Mouse (Mus musculus) liver, embryonic 13.5 days (tissue): ENCODE measurements around the gene Apol9b. TPM values are rescaled to one million over a fixed set of nuclear protein-coding genes. Genes with fewer than 3 reads are reported as not detected.
"Not testable (repeated sequence)": the region's sequence is repeated elsewhere in the genome, so short reads cannot be mapped to it uniquely, and the experiment has no call there.

Experiments
- ATAC-seq: fragments of 200-750 bp; cut with Nextera tagmentation; 2 replicates; pipeline ENCODE4 v1.8.0; 2017; ENCODE audit warnings: low read depth, mild to moderate bottlenecking, moderate number of reproducible peaks, moderate library complexity
- DNase-seq: peaks from one replicate; pipeline ENCODE4 v3.0.0; 2022
- H3K27ac ChIP-seq: fragments of 300-500 bp; sonication (generic); 2 replicates; pipeline ENCODE4 v1.5.1; 2015; ENCODE audit warnings: moderate library complexity, mild to moderate bottlenecking, inconsistent platforms
- H3K27me3 ChIP-seq: fragments of 300-500 bp; sonication (generic); 2 replicates; pipeline ENCODE4 v1.6.1; 2015; ENCODE audit warnings: mild to moderate bottlenecking, inconsistent platforms
- H3K36me3 ChIP-seq: fragments of 300-500 bp; sonication (generic); 2 replicates; pipeline ENCODE4 v1.6.1; 2015; ENCODE audit warnings: mild to moderate bottlenecking, inconsistent platforms
- H3K4me1 ChIP-seq: fragments of 300-500 bp; sonication (generic); replicated peaks from 2 replicates; pipeline ENCODE4 v1.6.1; 2015; ENCODE audit warnings: inconsistent platforms
- H3K4me2 ChIP-seq: fragments of 300-500 bp; sonication (generic); 2 replicates; pipeline ENCODE4 v1.6.1; 2015; ENCODE audit warnings: inconsistent platforms, mild to moderate bottlenecking, moderate library complexity
- H3K4me3 ChIP-seq: fragments of 300-500 bp; sonication (generic); replicated peaks from 2 replicates; pipeline ENCODE4 v1.5.1; 2015; ENCODE audit warnings: mild to moderate bottlenecking, inconsistent platforms
- H3K9ac ChIP-seq: fragments of 300-500 bp; sonication (generic); 2 replicates; pipeline ENCODE4 v1.6.1; 2015; ENCODE audit warnings: mild to moderate bottlenecking, inconsistent platforms
- H3K9me3 ChIP-seq: fragments of 300-500 bp; sonication (generic); replicated peaks from 2 replicates; pipeline ENCODE4 v1.6.1; 2016; ENCODE audit warnings: inconsistent platforms
- WGBS: fragments of 180-500 bp; shearing (Covaris S2); methylation state at CpG from one replicate; pipeline ENCODE4 v1.1.7; 2015; ENCODE audit not compliant: insufficient replicate concordance; 5-methylcytosine and 5-hydroxymethylcytosine counted together
- polyA plus RNA-seq: library from polyadenylated mRNA; unstranded; fragments of >200 nt; fragmentation: Nextera tagmentation; extraction: Ambion mirVana; gene quantifications from 2 replicates; pipeline ENCODE4 v1.2.1, GENCODE M21; 2015

Apol9b gene
- polyA plus RNA-seq, 1 experiment from 2014 or later: not detected

DNA sequence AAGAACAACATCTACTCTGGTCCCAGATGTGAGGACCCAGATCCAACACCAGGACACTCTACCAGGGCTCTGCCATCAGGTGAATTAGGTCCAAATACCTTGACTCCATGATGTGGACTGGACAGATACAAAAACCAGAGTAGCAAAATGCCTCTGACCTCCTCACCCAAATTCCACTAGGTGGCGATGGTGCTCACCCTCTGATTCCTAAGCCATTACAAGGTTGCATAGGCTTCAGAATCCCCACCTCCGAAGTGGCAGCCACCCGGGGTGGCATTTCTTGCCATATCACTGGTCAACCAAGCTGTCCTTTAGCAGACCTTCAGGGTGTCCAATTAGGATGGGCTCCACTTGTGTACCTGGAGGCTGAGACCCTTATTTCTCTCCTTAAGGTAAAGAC is 1.7 kb upstream of the Apol9b start:
- ATAC-seq: 0 out of 2 replicates have a peak, but pooled peaks have one; percentile 20
- 0% methylated on average over 3 of the region's 3 CpGs for WGBS
- DNase-seq: not testable (repeated sequence)

DNA sequence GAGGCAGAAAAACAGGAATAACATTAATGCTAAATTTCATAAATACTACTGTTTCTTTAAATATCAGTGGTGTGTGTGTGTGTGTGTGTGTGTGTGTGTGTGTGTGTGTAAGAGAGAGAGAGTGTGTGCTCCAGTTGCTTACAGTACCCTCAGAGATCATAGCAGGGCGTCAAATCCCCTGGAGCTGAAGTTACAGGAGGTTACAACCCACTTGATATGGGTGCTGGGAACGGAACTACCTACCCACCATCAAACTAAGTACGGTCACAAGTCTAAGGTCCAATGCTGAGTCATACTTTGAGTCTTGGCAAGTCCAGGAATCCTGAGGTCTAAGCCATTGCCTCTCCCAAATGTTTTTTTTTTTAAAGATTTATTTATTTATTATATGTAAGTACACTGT is 1.1 kb upstream of the Apol9b start:
- H3K9me3 ChIP-seq, ATAC-seq, H3K36me3 ChIP-seq, H3K4me3 ChIP-seq, DNase-seq, H3K27ac ChIP-seq, H3K27me3 ChIP-seq, H3K4me1 ChIP-seq, H3K9ac ChIP-seq, H3K4me2 ChIP-seq: not testable (repeated sequence)
- 61% methylated on average over 3 of the region's 3 CpGs for WGBS

More for the DNA sequence above, 1.7 kb upstream of the Apol9b start:
- not testable (repeated sequence) for H3K36me3 ChIP-seq, H3K9me3 ChIP-seq, H3K9ac ChIP-seq, H3K27ac ChIP-seq, H3K27me3 ChIP-seq, H3K4me3 ChIP-seq, H3K4me1 ChIP-seq, H3K4me2 ChIP-seq

DNA sequence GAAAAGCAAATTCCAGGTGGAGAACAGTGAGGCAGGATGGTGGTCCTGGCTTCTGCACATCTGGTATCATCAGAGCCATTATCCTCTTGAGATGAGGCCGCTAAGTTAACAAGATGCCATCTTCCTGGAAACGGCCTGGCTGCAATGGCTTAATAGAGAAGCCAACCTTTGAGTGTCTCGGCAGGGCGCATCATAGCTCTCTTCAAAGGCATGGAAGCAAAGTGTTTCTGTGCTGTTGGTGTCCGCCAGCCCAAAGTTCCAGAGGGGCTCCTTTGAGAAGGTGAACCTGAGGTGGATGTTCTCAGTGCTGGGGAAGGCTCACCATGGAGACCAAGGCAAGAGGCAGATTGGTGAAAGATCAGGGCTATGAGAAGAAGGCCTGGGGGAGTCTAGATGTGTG is 2.8 kb downstream of the Apol9b start:
- H3K9ac ChIP-seq: no peak overlapping the region
- no peak overlapping the region for H3K27ac ChIP-seq
- DNase-seq (no peak), ATAC-seq (no peak)
- no peaks in the 10 kb centered on the region for H3K9me3 ChIP-seq
- no peak overlapping the region for H3K4me3 ChIP-seq
- no peaks in the 10 kb centered on the region for H3K4me1 ChIP-seq
- no peaks in the 10 kb centered on the region for H3K36me3 ChIP-seq
- 70% methylated on average over 5 of the region's 5 CpGs for WGBS
- no peak overlapping the region for H3K4me2 ChIP-seq
- no peaks in the 10 kb centered on the region for H3K27me3 ChIP-seq

DNA sequence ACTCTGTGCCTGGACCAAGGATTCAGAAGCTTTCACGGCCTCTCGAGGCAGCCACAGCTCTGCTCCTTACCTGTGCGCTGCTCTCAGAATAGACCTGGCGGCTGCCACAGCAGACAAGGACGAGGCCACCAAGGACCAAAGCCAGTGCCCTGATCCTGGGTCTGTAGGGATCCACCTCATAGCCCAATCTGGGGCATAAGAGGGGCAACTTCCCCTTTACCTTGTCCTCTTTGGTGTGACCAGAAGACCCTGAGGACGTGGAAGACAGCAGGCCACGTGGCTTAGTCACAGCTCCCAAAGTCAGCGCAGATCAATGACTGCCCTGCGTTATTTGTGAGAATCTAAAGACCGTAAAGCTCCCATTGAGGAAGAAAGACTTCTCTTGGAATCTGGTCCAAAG is 4.0 kb downstream of the Apol9b start:
- 69% methylated on average over 10 of the region's 10 CpGs for WGBS
- not testable (repeated sequence) for H3K9ac ChIP-seq, H3K4me1 ChIP-seq, ATAC-seq, DNase-seq, H3K27ac ChIP-seq, H3K4me2 ChIP-seq, H3K27me3 ChIP-seq, H3K4me3 ChIP-seq, H3K9me3 ChIP-seq, H3K36me3 ChIP-seq

DNA sequence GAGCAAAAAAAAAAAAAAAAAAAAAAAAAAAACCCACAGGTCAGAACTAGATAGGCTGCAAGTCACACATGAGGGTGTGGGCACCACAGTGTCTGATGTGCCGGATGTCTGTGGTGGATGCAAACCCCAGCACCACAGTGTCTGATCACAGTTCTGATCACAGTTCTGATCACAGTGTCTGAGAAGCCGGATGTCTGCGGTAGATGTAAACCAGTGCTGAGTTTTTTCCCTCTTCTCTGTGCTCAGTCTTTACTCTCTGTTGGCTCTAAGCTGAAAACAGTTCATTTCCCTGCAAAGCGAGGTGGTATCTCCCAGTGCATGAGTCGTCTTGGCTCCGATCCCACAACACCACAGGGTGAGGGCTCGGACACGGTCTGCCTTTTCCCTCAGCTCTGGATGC is 4.5 kb downstream of the Apol9b start:
- H3K4me2 ChIP-seq, H3K27ac ChIP-seq, H3K9ac ChIP-seq, H3K27me3 ChIP-seq, DNase-seq, ATAC-seq, H3K4me3 ChIP-seq, H3K9me3 ChIP-seq, H3K36me3 ChIP-seq, H3K4me1 ChIP-seq: not testable (repeated sequence)
- 52% methylated on average over 8 of the region's 8 CpGs for WGBS

DNA sequence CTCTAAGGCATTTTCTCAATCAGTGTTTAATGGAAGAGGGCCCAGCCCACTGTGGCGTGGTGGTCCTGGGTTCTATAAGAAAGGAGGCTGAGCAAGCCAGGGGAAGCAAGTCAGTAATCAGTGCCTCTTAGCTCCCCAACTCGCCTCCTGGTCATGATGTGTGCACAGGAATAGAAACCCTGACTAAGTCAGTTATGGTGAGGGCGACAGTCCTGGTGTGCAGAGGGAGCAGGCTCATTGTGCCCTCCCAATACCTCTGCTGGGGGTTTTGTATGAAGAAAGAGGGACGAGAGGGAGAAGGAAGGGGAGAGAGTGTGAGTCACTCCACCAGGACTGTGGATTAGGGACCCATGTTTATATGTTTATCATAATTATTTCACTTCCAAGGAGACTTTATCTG is 5.1 kb downstream of the Apol9b start:
- 42% methylated on average over 4 of the region's 4 CpGs for WGBS
- not testable (repeated sequence) for DNase-seq, H3K9me3 ChIP-seq

DNA sequence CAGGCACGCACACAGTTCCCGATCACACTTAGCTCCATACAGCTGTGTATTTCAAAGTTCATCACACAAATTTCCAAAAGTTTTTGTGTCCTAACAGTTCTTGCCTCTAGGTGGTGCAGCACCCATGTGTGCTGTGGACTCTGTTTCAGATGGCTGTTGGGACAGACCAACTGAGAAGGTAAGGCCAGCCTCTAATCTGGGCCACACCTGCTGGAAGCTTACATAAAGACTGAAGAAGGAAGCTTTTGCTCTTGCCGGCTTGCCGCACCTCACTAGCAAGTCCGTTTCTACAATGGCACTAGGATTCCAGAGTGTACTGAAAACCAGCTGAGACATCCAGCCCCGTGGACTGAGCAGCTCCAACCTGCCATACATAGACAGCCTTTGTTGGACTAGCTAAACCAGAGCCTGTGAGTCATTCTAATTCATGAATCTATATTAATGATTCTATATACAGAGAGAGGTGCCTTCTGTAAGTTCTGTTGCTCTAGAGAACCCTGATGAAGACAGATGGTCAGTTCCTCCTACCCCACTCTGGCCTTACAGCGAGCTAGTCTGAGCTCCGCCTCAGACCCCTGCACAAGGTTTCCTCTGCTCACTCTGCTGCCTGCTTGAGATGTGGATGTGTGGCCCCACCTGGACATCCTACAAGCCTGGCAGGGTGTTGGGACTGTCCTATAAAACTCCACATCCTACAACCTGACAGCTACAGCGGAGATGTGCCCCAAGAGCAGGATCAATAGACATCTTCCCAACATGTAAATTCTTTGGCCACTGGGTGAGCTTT is 11.9 kb downstream of the Apol9b start:
- H3K27ac ChIP-seq: no peak overlapping the region
- peaks cover 12% of the 10 kb centered on the region for H3K36me3 ChIP-seq
- 66% methylated on average over 9 of the region's 9 CpGs for WGBS
- no peak for DNase-seq
- H3K9me3 ChIP-seq: no peaks in the 10 kb centered on the region
- no peak overlapping the region for H3K4me3 ChIP-seq
- H3K27me3 ChIP-seq: no peaks in the 10 kb centered on the region; the same call in none of the 2 replicates
- peak; percentile 58; the same call in 1 of the 2 replicates for ATAC-seq
- no peaks in the 10 kb centered on the region; the same call in 1 of the 2 replicates for H3K4me1 ChIP-seq
- no peak overlapping the region for H3K9ac ChIP-seq
- no peak overlapping the region for H3K4me2 ChIP-seq

More for the DNA sequence above, 5.1 kb downstream of the Apol9b start:
- not testable (repeated sequence) for H3K27ac ChIP-seq, H3K4me1 ChIP-seq, H3K36me3 ChIP-seq, H3K4me3 ChIP-seq, ATAC-seq, H3K9ac ChIP-seq, H3K27me3 ChIP-seq, H3K4me2 ChIP-seq

DNA sequence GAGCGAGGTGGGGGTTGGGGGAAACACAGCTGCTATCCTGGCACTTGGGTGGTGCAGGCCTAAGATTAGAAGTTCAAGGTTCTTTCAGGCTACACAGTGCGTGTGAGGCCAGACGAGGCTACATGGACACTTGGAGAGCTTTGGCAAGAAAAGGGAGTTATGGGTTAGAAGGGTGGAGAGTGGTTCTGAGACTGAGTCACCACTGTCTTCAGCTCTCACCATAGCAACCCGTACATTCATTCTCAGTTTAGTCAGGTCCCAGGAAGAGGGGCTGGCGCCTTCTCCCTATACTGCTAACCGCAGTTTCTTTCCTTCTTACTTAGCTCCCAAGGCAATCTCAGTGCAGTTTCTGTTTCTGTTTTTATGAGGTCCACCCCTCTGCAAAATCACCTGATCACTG is 12.7 kb downstream of the Apol9b start:
- not testable (repeated sequence) for H3K9me3 ChIP-seq, H3K27me3 ChIP-seq, H3K27ac ChIP-seq, H3K4me1 ChIP-seq, DNase-seq, H3K4me2 ChIP-seq, H3K4me3 ChIP-seq, ATAC-seq, H3K9ac ChIP-seq
- peaks cover 20% of the 10 kb centered on the region for H3K36me3 ChIP-seq
- 73% methylated on average over 6 of the region's 6 CpGs for WGBS

DNA sequence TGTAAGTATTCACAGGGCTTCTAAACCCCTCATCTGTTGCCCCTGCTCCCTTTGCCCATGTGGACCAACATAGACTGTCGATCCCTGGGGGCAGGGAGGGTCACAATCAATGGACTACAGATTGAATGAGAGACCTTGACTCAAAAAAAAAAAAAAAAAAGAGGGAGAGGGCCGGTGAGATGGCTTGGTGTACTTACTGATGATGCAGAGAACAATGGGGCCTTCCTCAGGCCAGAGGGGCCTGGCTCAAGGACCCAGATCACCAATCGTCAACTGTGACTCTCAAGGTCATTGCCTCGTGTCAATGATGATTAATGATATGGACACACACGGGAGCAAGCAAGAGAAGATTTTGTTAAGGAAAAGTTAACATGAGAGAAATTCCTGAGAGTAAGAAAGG is 15.8 kb downstream of the Apol9b start:
- no peak overlapping the region for H3K27ac ChIP-seq
- peaks cover 26% of the 10 kb centered on the region for H3K4me1 ChIP-seq
- no peak for DNase-seq
- ATAC-seq: no peak
- H3K27me3 ChIP-seq: peaks cover 4% of the 10 kb centered on the region
- no peak overlapping the region for H3K4me2 ChIP-seq
- no peak overlapping the region for H3K9ac ChIP-seq
- no peak overlapping the region for H3K4me3 ChIP-seq
- WGBS: 44% methylated on average over 5 of the region's 5 CpGs
- 0 out of 2 replicates have a peak, but pooled peaks cover 5% of the 10 kb centered on the region for H3K9me3 ChIP-seq
- H3K36me3 ChIP-seq: peaks cover 51% of the 10 kb centered on the region

DNA sequence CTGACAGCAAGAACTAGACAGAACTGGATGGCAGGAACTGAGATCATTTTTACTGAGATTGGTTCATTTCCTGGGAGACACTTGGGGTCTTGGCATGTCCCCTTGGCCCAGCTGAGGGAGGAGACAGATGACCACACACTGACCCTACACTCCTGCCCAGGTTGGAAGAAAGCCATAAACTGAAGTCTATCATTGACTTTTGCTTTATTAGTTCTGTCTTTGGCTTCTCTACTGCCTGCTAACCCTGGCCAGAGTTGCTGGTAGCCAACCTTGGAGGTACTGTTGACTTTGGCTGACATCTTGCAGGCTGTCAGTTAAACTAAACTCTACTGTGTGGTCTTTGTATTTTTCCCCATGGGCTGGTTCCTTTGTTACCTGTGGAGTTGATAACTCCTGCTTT is 16.2 kb downstream of the Apol9b start:
- H3K9me3 ChIP-seq: 0 out of 2 replicates have a peak, but pooled peaks cover 7% of the 10 kb centered on the region
- no peak overlapping the region for H3K4me2 ChIP-seq
- H3K4me3 ChIP-seq: no peak overlapping the region
- H3K27me3 ChIP-seq: peaks cover 4% of the 10 kb centered on the region
- no peak for DNase-seq
- peaks cover 30% of the 10 kb centered on the region for H3K4me1 ChIP-seq
- H3K36me3 ChIP-seq: peaks cover 56% of the 10 kb centered on the region
- H3K27ac ChIP-seq: no peak overlapping the region
- no peak for ATAC-seq
- no peak overlapping the region for H3K9ac ChIP-seq

DNA sequence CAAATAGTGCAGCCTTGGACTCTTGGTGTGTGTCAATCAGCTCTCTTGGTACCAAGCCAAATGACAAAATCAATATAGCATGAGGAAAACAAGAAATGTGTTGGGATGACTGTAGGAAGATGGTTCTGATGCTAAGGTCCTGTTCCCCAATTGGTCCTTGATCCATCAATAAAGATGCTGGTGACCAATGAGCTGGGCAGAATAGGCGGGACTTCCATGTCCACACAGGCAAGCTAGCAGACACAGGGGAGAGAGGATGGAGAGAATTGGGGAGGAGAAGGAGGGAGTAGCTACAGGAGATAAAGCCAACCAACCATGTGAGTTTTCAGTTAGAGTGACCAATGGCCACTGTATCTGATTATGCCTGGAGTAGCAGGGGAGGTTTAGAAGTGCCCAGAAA is 17.5 kb downstream of the Apol9b start:
- no peak overlapping the region for H3K4me2 ChIP-seq
- H3K4me1 ChIP-seq: peaks cover 33% of the 10 kb centered on the region
- H3K9ac ChIP-seq: no peak overlapping the region
- H3K36me3 ChIP-seq: peaks cover 68% of the 10 kb centered on the region
- H3K4me3 ChIP-seq: no peak overlapping the region
- peaks cover 4% of the 10 kb centered on the region for H3K27me3 ChIP-seq
- peak overlapping the region; percentile 39; the same call in 1 of the 2 replicates for H3K27ac ChIP-seq
- no peak for DNase-seq
- WGBS: 82% methylated on average over 1 of the region's 1 CpGs
- H3K9me3 ChIP-seq: 0 out of 2 replicates have a peak, but pooled peaks cover 7% of the 10 kb centered on the region
- ATAC-seq: no peak

DNA sequence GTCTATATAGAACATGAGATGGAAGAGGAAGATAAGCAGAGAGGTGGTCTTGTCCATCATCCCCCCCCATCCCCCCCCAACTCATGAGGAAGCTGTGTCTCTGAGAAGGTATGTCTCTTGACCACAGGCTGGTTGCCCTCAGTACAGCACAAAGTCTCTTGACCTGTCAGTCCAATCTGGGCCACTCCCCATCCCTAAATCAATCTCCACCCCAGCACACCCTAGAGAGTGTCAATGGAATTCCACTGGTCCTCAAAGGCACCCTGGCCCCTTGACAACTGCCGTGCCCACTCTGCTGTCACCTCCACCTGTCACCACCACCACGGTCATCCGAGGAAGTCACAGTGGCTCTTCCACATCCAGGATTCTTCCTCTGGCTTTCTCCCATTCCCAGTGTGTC is 19.6 kb downstream of the Apol9b start:
- peaks cover 89% of the 10 kb centered on the region for H3K36me3 ChIP-seq
- no peak for ATAC-seq
- H3K9ac ChIP-seq: no peak overlapping the region
- peaks cover 4% of the 10 kb centered on the region for H3K27me3 ChIP-seq
- peak overlapping the region; percentile 19; the same call in 1 of the 2 replicates for H3K4me3 ChIP-seq
- H3K27ac ChIP-seq: no peak overlapping the region
- no peak for DNase-seq
- H3K4me1 ChIP-seq: peaks cover 53% of the 10 kb centered on the region
- 0 out of 2 replicates have a peak, but pooled peaks cover 7% of the 10 kb centered on the region for H3K9me3 ChIP-seq
- H3K4me2 ChIP-seq: peak overlapping the region; percentile 13
- WGBS: 87% methylated on average over 3 of the region's 3 CpGs
